ENCODE assay signal across 11 mouse cellular contexts in the genomic region with DNA sequence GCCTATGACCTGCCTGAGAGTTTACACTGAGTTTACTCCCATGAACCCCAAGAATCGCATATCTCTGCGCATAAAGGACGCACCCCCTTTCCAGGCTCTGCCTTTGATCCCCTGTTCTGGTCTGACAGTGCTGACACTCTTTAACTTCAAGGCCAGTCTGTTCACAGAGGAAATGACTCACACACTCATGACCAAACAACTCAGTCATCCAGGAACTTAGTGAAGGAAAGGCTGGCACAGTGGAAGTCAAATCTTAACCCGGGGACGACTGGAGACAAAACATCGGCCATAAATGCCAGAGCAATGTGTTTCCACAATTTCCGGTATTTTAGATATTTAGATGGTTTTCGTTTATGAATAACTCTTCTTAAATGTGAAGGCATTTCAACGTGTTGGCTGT. TPM values are rescaled to one million over a fixed set of nuclear protein-coding genes. Genes with fewer than 3 reads are reported as not detected.
DNase-seq lines count a peak whose midpoint lies in the region; ATAC-seq and TF ChIP-seq lines count a peak whose summit lies in the region.
"Had no signal": no experiment of that assay in that cellular context is flagged by ENCODE, and none has a peak within 500 bp of the region (broad histone marks: within the 10 kb centered on the region; RNA-seq: fewer than 3 reads in every experiment).

No protein-coding gene starts in this region.

- no peak for ATAC-seq in liver, embryonic 11.5 days (replicated peaks; ENCODE audit: low FRiP score)
- no peak for ATAC-seq in megakaryocyte-erythroid progenitor cell, adult 5-6 weeks (replicated peaks; ENCODE audit: low FRiP score, low TSS enrichment, poor library complexity, severe bottlenecking)
- no peak for ATAC-seq in midbrain, embryonic 14.5 days (ENCODE audit: low FRiP score, low TSS enrichment)

- no peak overlapping the region for H3K4me2 ChIP-seq in liver, embryonic 11.5 days
- H3K4me2 ChIP-seq in midbrain, embryonic 14.5 days (ENCODE audit: low read length), result no peak overlapping the region

- no peaks in the 10 kb centered on the region; the same call in 1 of the 2 replicates for H3K4me1 ChIP-seq in liver, adult 2 months (ENCODE audit: control insufficient read depth, insufficient read depth, low read length)
- no peaks in the 10 kb centered on the region for H3K4me1 ChIP-seq in liver, embryonic 11.5 days (replicated peaks; ENCODE audit: control insufficient read depth, insufficient read depth, low read length)
- H3K4me1 ChIP-seq in bone marrow macrophage, adult 2 months (ENCODE audit: control insufficient read depth, insufficient read depth, low read length), result peaks cover 36% of the 10 kb centered on the region
- H3K4me1 ChIP-seq in midbrain, embryonic 14.5 days (ENCODE audit: control insufficient read depth, insufficient read depth, low read length), result no peaks in the 10 kb centered on the region

- H3K79me2 ChIP-seq in liver, adult 2 months (ENCODE audit: control insufficient read depth, insufficient read depth, low read length), result no peaks in the 10 kb centered on the region

- no peaks in the 10 kb centered on the region for H3K27me3 ChIP-seq in liver, adult 2 months (ENCODE audit: control insufficient read depth, insufficient read depth, low read length)
- H3K27me3 ChIP-seq in liver, embryonic 11.5 days (replicated peaks; ENCODE audit: control insufficient read depth, insufficient read depth, low read length), result no peaks in the 10 kb centered on the region
- no peaks in the 10 kb centered on the region for H3K27me3 ChIP-seq in midbrain, embryonic 14.5 days (ENCODE audit: control insufficient read depth, insufficient read depth, low read length)

- H3K36me3 ChIP-seq in liver, adult 2 months (ENCODE audit: control insufficient read depth, insufficient read depth, low read length), result no peaks in the 10 kb centered on the region
- H3K36me3 ChIP-seq in liver, embryonic 11.5 days (ENCODE audit: control insufficient read depth, insufficient read depth, low read length), result no peaks in the 10 kb centered on the region
- H3K36me3 ChIP-seq in midbrain, embryonic 14.5 days (ENCODE audit: control insufficient read depth, insufficient read depth, low read length), result no peaks in the 10 kb centered on the region

- H3K9ac ChIP-seq in liver, adult 2 months (ENCODE audit: low read depth, low read length), result no peak overlapping the region
- H3K9ac ChIP-seq in liver, embryonic 11.5 days (ENCODE audit: low read depth, low read length), result no peak overlapping the region
- no peak overlapping the region for H3K9ac ChIP-seq in midbrain, embryonic 14.5 days (replicated peaks; ENCODE audit: low read length)

- H3K27ac ChIP-seq in liver, adult 2 months (replicated peaks; ENCODE audit: insufficient read depth, low read depth, low read length), result no peak overlapping the region
- no peak overlapping the region for H3K27ac ChIP-seq in liver, embryonic 11.5 days (ENCODE audit: low read depth, low read length)
- peak overlapping the region; percentile 96 for H3K27ac ChIP-seq in bone marrow macrophage, adult 2 months (ENCODE audit: insufficient read depth, low read depth, low read length)
- no peak overlapping the region for H3K27ac ChIP-seq in midbrain, embryonic 14.5 days (replicated peaks; ENCODE audit: low read depth, low read length)
- H3K27ac ChIP-seq: left cerebral cortex, adult 2 months had no signal

- intact Hi-C loops in heart, postnatal 10 days (cut with DNase I), result no loop called here

- no peaks in the 10 kb centered on the region for H3K9me3 ChIP-seq in liver, embryonic 11.5 days (ENCODE audit: control insufficient read depth, low read length)
- H3K9me3 ChIP-seq in midbrain, embryonic 14.5 days (ENCODE audit: control insufficient read depth, low read length), result 0 out of 2 replicates have a peak, but pooled peaks cover 10% of the 10 kb centered on the region

- H3K4me3 ChIP-seq in liver, adult 2 months (ENCODE audit: insufficient read depth, low read depth, low read length), result no peak overlapping the region
- H3K4me3 ChIP-seq in liver, embryonic 11.5 days (ENCODE audit: low read depth, low read length), result no peak overlapping the region
- H3K4me3 ChIP-seq in bone marrow macrophage, adult 2 months (ENCODE audit: insufficient read depth, low read length), result peak overlapping the region; percentile 21; the same call in 1 of the 2 replicates
- no peak overlapping the region for H3K4me3 ChIP-seq in midbrain, embryonic 14.5 days (replicated peaks; ENCODE audit: low read depth, low read length)
- H3K4me3 ChIP-seq: left cerebral cortex, adult 2 months had no signal

- 58% methylated on average over 9 of the region's 9 CpGs for WGBS in liver, adult 2 months
- WGBS in liver, embryonic 11.5 days, result 62% methylated on average over 9 of the region's 9 CpGs
- 90% methylated on average over 9 of the region's 9 CpGs for WGBS in midbrain, embryonic 14.5 days

- DNase-seq in liver, adult 2 months (ENCODE audit: extremely low read depth, low read depth, low spot score), result peak; percentile 46
- DNase-seq in liver, embryonic 11.5 days (ENCODE audit: low spot score), result no peak
- peak; percentile 57 to 65 for DNase-seq in heart, postnatal 10 days
- DNase-seq in natural killer cell, adult 2 months (ENCODE audit: low spot score in 2 of 2), result peak; percentile 49 to 75
- DNase-seq in spleen, postnatal 14 days (ENCODE audit: low spot score in 2 of 2), result no peak
- DNase-seq in midbrain, embryonic 14.5 days, result no peak
- DNase-seq: thymus, postnatal 25 days had no signal

- no peak for TF ChIP-seq POLR2A in liver, adult 2 months (IDR thresholded peaks at IDR 0.05; ENCODE audit: extremely low read depth, insufficient read depth, low read length)
- TF ChIP-seq POLR2A in bone marrow macrophage, adult 2 months (IDR thresholded peaks at IDR 0.05; ENCODE audit: borderline replicate concordance, low read depth, low read length), result no peak

- no peak for TF ChIP-seq CTCF in liver, adult 2 months (IDR thresholded peaks at IDR 0.05; ENCODE audit: low read depth, low read length)
- TF ChIP-seq CTCF in bone marrow macrophage, adult 2 months (IDR thresholded peaks at IDR 0.05; ENCODE audit: low read depth, low read length), result no peak

RNA-seq across cellular contexts. Expression of a gene that starts 25.4 kb away (rescaled TPM):
- 20.1 and 22.4 TPM in 2 replicates for total RNA-seq in liver, adult 2 months (2014; rRNA removed)
- 3.4 and 4.8 TPM in 2 replicates for polyA plus RNA-seq in liver, adult 2 months (2012; rRNA removed)
- 26.5 and 29.1 TPM in 2 replicates for polyA plus RNA-seq in liver, embryonic 11.5 days (2014; fragmentation: Nextera tagmentation; extraction: Ambion mirVana)
- polyA plus RNA-seq in bone marrow macrophage, adult 2 months (2012; ENCODE audit: insufficient read depth, insufficient read length, missing spikeins), result 98.5 and 98.7 TPM in 2 replicates
- 100 to 1,000 TPM; 172 to 186 TPM for total RNA-seq in heart, postnatal 10 days (2021)
- total RNA-seq in megakaryocyte-erythroid progenitor cell, adult 5-6 weeks (2014; fragmentation: Nextera tagmentation), result 29.4 and 35.8 TPM in 2 replicates
- 42.4 and 70.7 TPM in 2 replicates for total RNA-seq in megakaryocyte-erythroid progenitor cell, adult 5-6 weeks (2017)
- 30.1 and 32.1 TPM in 2 replicates for polyA plus RNA-seq in midbrain, embryonic 14.5 days (2014; fragmentation: Nextera tagmentation; extraction: Ambion mirVana)

RNA-seq across cellular contexts. Expression of a gene that starts 54.5 kb away (rescaled TPM):
- total RNA-seq in liver, adult 2 months (2014; rRNA removed), result 20.7 and 27.0 TPM in 2 replicates
- 14.7 and 18.8 TPM in 2 replicates for polyA plus RNA-seq in liver, adult 2 months (2012; rRNA removed)
- polyA plus RNA-seq in liver, embryonic 11.5 days (2014; fragmentation: Nextera tagmentation; extraction: Ambion mirVana), result 3.6 and 5.0 TPM in 2 replicates
- not detected in 2 replicates for polyA plus RNA-seq in bone marrow macrophage, adult 2 months (2012; ENCODE audit: insufficient read depth, insufficient read length, missing spikeins)
- total RNA-seq in heart, postnatal 10 days (2021), result 1 to 10 TPM; 3.8 to 5.0 TPM
- 0.69 TPM in 1 of 2 replicates, not detected in the other for total RNA-seq in megakaryocyte-erythroid progenitor cell, adult 5-6 weeks (2014; fragmentation: Nextera tagmentation)
- 0.47 and 1.1 TPM in 2 replicates for total RNA-seq in megakaryocyte-erythroid progenitor cell, adult 5-6 weeks (2017)
- 0.30 TPM in 1 of 2 replicates, not detected in the other for polyA plus RNA-seq in midbrain, embryonic 14.5 days (2014; fragmentation: Nextera tagmentation; extraction: Ambion mirVana)
- total RNA-seq: midbrain, postnatal 0 days had no signal

Comparison
In these comparisons a context has a peak if more than half of its experiments do, and no peak if none do; other contexts are left out.
1. DNase-seq: peak in liver, adult 2 months (single experiment), heart, postnatal 10 days (2 of 2) and natural killer cell, adult 2 months (2 of 2); none in liver, embryonic 11.5 days (single experiment), spleen, postnatal 14 days (0 of 2) and midbrain, embryonic 14.5 days (single experiment).